In the genomic region with DNA sequence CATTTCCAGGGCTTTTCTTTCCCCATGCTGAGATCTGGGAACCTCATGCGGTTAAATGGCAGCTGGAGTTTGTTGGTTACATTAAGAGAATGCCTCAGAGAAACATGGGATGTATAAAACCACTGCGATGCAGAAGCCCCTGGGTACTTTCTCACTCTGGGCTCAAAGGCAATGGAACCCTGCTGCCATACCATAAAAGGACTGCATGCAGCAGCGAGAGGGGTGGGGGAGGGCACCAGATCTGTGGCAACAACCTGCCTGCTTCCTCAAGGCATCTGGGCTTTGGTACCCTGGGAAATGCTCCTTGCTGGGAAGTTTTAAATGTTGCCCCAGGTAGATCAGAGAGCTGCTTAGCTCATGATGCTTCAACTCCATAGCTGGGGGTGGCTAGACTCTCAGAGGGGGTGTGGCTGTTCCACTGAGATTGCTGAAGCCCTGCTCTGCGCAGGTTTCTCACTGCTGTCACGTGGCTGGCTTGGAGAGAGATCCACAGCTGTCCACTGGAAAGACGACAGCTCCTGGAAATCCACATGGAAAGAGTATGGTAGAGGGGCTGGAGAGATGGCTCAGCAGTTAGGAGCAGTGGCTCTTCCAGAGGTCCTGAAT, we compare ENCODE assay signal across 13 mouse cellular contexts.
A peak's percentile ranks its signal among the peaks of the same experiment; 100 is the strongest.
DNase-seq lines count a peak whose midpoint lies in the region; ATAC-seq lines count a peak whose summit lies in the region.
"Had no signal": no experiment of that assay in that cellular context is flagged by ENCODE, and none has a peak within 500 bp of the region (broad histone marks: within the 10 kb centered on the region; RNA-seq: fewer than 3 reads in every experiment).

No protein-coding gene starts in this region.

- 0 out of 2 replicates have a peak overlapping the region, but pooled peaks have one; percentile 22 for H3K4me2 ChIP-seq in intestine, embryonic 14.5 days (ENCODE audit: low read length)
- no peak overlapping the region for H3K4me2 ChIP-seq in intestine, embryonic 16.5 days (ENCODE audit: low read depth, low read length)

- H3K9ac ChIP-seq in intestine, embryonic 14.5 days (ENCODE audit: low read length) = no peak overlapping the region
- H3K9ac ChIP-seq in intestine, embryonic 16.5 days (ENCODE audit: low read depth, low read length) = no peak overlapping the region

- H3K4me1 ChIP-seq in intestine, embryonic 14.5 days (replicated peaks; ENCODE audit: control insufficient read depth, insufficient read depth, low read length) = no peaks in the 10 kb centered on the region; the same call in 1 of the 2 replicates
- no peaks in the 10 kb centered on the region for H3K4me1 ChIP-seq in intestine, embryonic 16.5 days (ENCODE audit: control insufficient read depth, insufficient read depth, low read length)
- H3K4me1 ChIP-seq in embryonic facial prominence, embryonic 10.5 days = peaks cover 13% of the 10 kb centered on the region
- peaks cover 8% of the 10 kb centered on the region for H3K4me1 ChIP-seq in limb, embryonic 10.5 days

- H3K4me3 ChIP-seq in intestine, embryonic 14.5 days (ENCODE audit: low read depth, low read length) = no peak overlapping the region
- H3K4me3 ChIP-seq in intestine, embryonic 16.5 days (ENCODE audit: low read length) = no peak overlapping the region
- no peak overlapping the region for H3K4me3 ChIP-seq in embryonic facial prominence, embryonic 10.5 days
- H3K4me3 ChIP-seq in limb, embryonic 10.5 days = no peak overlapping the region

- peak; percentile 52 for DNase-seq in intestine, embryonic 14.5 days (ENCODE audit: low spot score)
- peak; percentile 25 for DNase-seq in embryonic facial prominence, embryonic 10.5 days (ENCODE audit: low spot score)
- no peak for DNase-seq in limb, embryonic 10.5 days (ENCODE audit: low spot score)
- peak; percentile 22 for DNase-seq in retina, postnatal 1 day
- no peak for DNase-seq in MN1 (ENCODE audit: low spot score)
- no peak for DNase-seq in left cerebral cortex, postnatal 36 days (ENCODE audit: low spot score in 2 of 2)
- DNase-seq: adrenal gland, postnatal 36 days; cerebellum, adult 11 months; heart, postnatal 4 days; layer of hippocampus, adult 9-11 months; liver had no signal

- no peaks in the 10 kb centered on the region for H3K9me3 ChIP-seq in intestine, embryonic 14.5 days (ENCODE audit: control insufficient read depth, low read length)
- H3K9me3 ChIP-seq in intestine, embryonic 16.5 days (ENCODE audit: control insufficient read depth, low read length) = no peaks in the 10 kb centered on the region
- H3K9me3 ChIP-seq in embryonic facial prominence, embryonic 10.5 days = no peaks in the 10 kb centered on the region
- H3K9me3 ChIP-seq in limb, embryonic 10.5 days (replicated peaks) = no peaks in the 10 kb centered on the region

- no peak for ATAC-seq in intestine, embryonic 14.5 days (replicated peaks; ENCODE audit: low FRiP score, low TSS enrichment, low read depth)
- ATAC-seq in intestine, embryonic 16.5 days = no peak

- WGBS in intestine, embryonic 14.5 days = 14% methylated on average over 6 of the region's 6 CpGs
- 22% methylated on average over 6 of the region's 6 CpGs for WGBS in intestine, embryonic 16.5 days
- 22% methylated on average over 6 of the region's 6 CpGs for WGBS in embryonic facial prominence, embryonic 10.5 days
- 27% methylated on average over 6 of the region's 6 CpGs for WGBS in limb, embryonic 10.5 days

- H3K36me3 ChIP-seq in intestine, embryonic 14.5 days (ENCODE audit: control insufficient read depth, insufficient read depth, low read length) = no peaks in the 10 kb centered on the region
- no peaks in the 10 kb centered on the region for H3K36me3 ChIP-seq in intestine, embryonic 16.5 days (ENCODE audit: control insufficient read depth, insufficient read depth, low read length)
- no peaks in the 10 kb centered on the region for H3K36me3 ChIP-seq in embryonic facial prominence, embryonic 10.5 days (replicated peaks)
- no peaks in the 10 kb centered on the region for H3K36me3 ChIP-seq in limb, embryonic 10.5 days

- peak overlapping the region; percentile 57 for H3K27ac ChIP-seq in intestine, embryonic 14.5 days (ENCODE audit: low read depth)
- H3K27ac ChIP-seq in intestine, embryonic 16.5 days (ENCODE audit: low read length) = no peak overlapping the region
- no peak overlapping the region for H3K27ac ChIP-seq in embryonic facial prominence, embryonic 10.5 days (replicated peaks)
- H3K27ac ChIP-seq in limb, embryonic 10.5 days = peak overlapping the region; percentile 39; the same call in 1 of the 2 replicates

- intact Hi-C loops in left cerebral cortex, postnatal 36 days (cut with DNase I) = no loop called here

- no peaks in the 10 kb centered on the region for H3K27me3 ChIP-seq in intestine, embryonic 14.5 days (replicated peaks; ENCODE audit: control insufficient read depth, insufficient read depth, low read length)
- H3K27me3 ChIP-seq in intestine, embryonic 16.5 days (replicated peaks; ENCODE audit: control insufficient read depth, insufficient read depth, low read length) = no peaks in the 10 kb centered on the region
- no peaks in the 10 kb centered on the region; the same call in 1 of the 2 replicates for H3K27me3 ChIP-seq in embryonic facial prominence, embryonic 10.5 days (replicated peaks; ENCODE audit: low read depth, poor library complexity, severe bottlenecking)
- no peaks in the 10 kb centered on the region for H3K27me3 ChIP-seq in limb, embryonic 10.5 days (ENCODE audit: low read depth, poor library complexity, severe bottlenecking)
- H3K27me3 ChIP-seq: CH12.LX had no signal

Comparison
In these comparisons a context has a peak if more than half of its experiments do, and no peak if none do; other contexts are left out.
1. H3K27ac ChIP-seq: peak in intestine, embryonic 14.5 days (single experiment) and limb, embryonic 10.5 days (single experiment); none in intestine, embryonic 16.5 days (single experiment) and embryonic facial prominence, embryonic 10.5 days (single experiment).
2. DNase-seq: peak in intestine, embryonic 14.5 days (single experiment), embryonic facial prominence, embryonic 10.5 days (single experiment) and retina, postnatal 1 day (single experiment); none in limb, embryonic 10.5 days (single experiment), MN1 (single experiment) and left cerebral cortex, postnatal 36 days (0 of 2).